Mouse (Mus musculus) left cerebral cortex, postnatal 36 days (tissue): Measurements from ENCODE around the gene Nfatc2ip. TPM values are rescaled to one million over a fixed set of nuclear protein-coding genes. Genes with fewer than 3 reads are reported as not detected.

Experiments used
- microRNA-seq: library from miRNA; unstranded; fragments of <30 nt; microRNA quantifications from one replicate; pipeline ENCODE4 v1.2.0, GENCODE M21; 2022
- total RNA-seq, 2 experiments: library from RNA; stranded (reverse); gene quantifications; 2 replicates each; pipeline ENCODE4 v1.2.3; 2021

Nfatc2ip gene
- total RNA-seq, 2 experiments from 2014 or later = 5.2 to 5.5 TPM

Small RNAs within 50 kb of the gene (microRNA-seq; reads per million reads assigned to microRNA genes)
- not detected for gene Mir7058

Other genes starting within 250 kb of the Nfatc2ip start
- 10 to 100 TPM; 91.6 to 99.2 TPM for gene Xpo6, start 196.2 kb downstream of the Nfatc2ip start, total RNA-seq
- 10 to 100 TPM; 65.2 to 69.9 TPM for gene Sbk1, start 124.1 kb downstream of the Nfatc2ip start, total RNA-seq
- 1 to 10 TPM in 1 of 2 experiments, under 1 TPM in 1; 0.57 to 1.5 TPM for gene Lat, start 27.2 kb downstream of the Nfatc2ip start, total RNA-seq
- gene Spns1, start 19.3 kb downstream of the Nfatc2ip start, total RNA-seq = 10 to 100 TPM; 81.5 to 85.5 TPM
- gene Cd19, start 18.2 kb upstream of the Nfatc2ip start, total RNA-seq = not detected
- gene Rabep2, start 32.0 kb upstream of the Nfatc2ip start, total RNA-seq = 10 to 100 TPM; 11.0 to 11.6 TPM
- under 1 TPM in 1 of 2 experiments, not detected in 1; 0.54 TPM for gene Atp2a1, start 66.4 kb upstream of the Nfatc2ip start, total RNA-seq
- gene Sh2b1, start 78.7 kb upstream of the Nfatc2ip start, total RNA-seq = 10 to 100 TPM; 68.5 to 73.5 TPM
- 10 to 100 TPM; 77.2 to 81.6 TPM for gene Tufm, start 90.6 kb upstream of the Nfatc2ip start, total RNA-seq
- gene Atxn2l, start 106.7 kb upstream of the Nfatc2ip start, total RNA-seq = 100 to 1,000 TPM; 102 to 144 TPM
- gene Eif3c, start 169.7 kb upstream of the Nfatc2ip start, total RNA-seq = 100 to 1,000 TPM; 169 to 193 TPM
- under 1 TPM; 0.39 to 0.63 TPM for gene Apobr, start 188.2 kb upstream of the Nfatc2ip start, total RNA-seq
- 10 to 100 TPM; 27.4 to 35.8 TPM for gene Cln3, start 189.1 kb upstream of the Nfatc2ip start, total RNA-seq
- not detected for gene Il27, start 198.2 kb upstream of the Nfatc2ip start, total RNA-seq
- 10 to 100 TPM; 16.6 to 17.2 TPM for gene Nupr1, start 234.1 kb upstream of the Nfatc2ip start, total RNA-seq